Mouse (Mus musculus) megakaryocyte, adult 5-6 weeks (primary cell): Measurements from ENCODE around the gene Gbp6. TPM values are rescaled to one million over a fixed set of nuclear protein-coding genes. Genes with fewer than 3 reads are reported as not detected.
"Not testable (repeated sequence)": the region's sequence is repeated elsewhere in the genome, so short reads cannot be mapped to it uniquely, and the experiment has no call there.

ENCODE experiments used
- ATAC-seq: 2 replicates; pipeline ENCODE4 v1.8.0; 2016; ENCODE audit warnings: mild to moderate bottlenecking, inconsistent platforms; ENCODE audit not compliant: poor library complexity, severe bottlenecking
- total RNA-seq, 2 experiments: library from RNA; stranded (forward) in 1 of 2; stranded (reverse) in 1 of 2; fragments of 153-499, 151-499 nt in 1 of 2; fragments of 221-1000, 200-1000 nt in 1 of 2; gene quantifications; 2 replicates each; pipeline versions ENCODE4 v1.2.3 to v1.2.4; 2015 to 2017

Gene Gbp6
- 1.0 and 1.1 TPM in 2 replicates for total RNA-seq (2015)
- total RNA-seq (2017), result 2.2 and 2.6 TPM in 2 replicates

- not testable (repeated sequence) for ATAC-seq
Measured at GRCm38 (mm10) chr5:105293226-105294165, at the start of gene Gbp6, which contains the start of gene Gm43302. Gbp6 (minus strand) TSS chr5:105293698. Gm43302 (minus strand) TSS chr5:105293695.

GRCm38 (mm10) chr5:105341281-105341680, 47.8 kb upstream of the Gbp6 start:
- ATAC-seq, result no peak

DNA sequence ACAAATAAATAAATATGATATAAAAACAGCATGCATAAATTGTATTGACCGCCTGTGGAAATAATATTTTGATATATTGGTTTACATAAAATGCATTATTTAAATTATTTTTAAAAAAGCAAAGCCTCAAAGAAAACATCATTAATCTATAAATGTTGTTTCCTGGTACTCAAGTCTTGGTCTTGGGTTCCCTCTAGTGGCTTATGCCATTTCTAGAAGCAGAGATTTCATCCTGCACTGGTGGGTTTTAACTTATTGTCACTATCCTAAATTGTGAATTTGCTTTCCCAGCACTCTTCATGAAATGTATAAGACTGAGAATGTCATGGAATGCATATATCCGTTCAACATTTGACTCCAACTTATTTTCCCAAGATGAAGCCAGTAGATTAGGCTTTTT, 29.0 kb upstream of the Gbp6 start:
- no peak for ATAC-seq

GRCm38 (mm10) chr5:105310941-105311340, 17.4 kb upstream of the Gbp6 start:
- ATAC-seq, result no peak

DNA sequence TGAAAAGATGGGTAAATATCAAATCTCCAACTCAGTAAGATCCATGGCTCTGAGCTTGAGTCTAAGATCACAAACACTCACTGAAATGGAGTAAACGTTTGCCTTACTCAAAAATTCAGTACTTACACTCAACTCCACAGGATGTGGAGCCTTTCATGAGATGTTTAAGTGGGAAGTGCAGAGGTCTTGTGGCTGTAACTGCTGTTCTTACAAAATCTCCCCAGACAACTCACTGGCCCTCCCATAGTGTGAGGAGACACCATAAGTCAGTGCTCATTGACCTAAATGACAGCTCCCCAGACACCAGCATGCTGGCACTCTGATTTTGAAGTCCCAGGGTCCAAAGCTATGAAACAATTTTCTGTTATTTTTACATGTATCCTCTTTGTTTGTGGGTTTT, 15.7 kb upstream of the Gbp6 start:
- ATAC-seq, result peak; percentile 84

DNA sequence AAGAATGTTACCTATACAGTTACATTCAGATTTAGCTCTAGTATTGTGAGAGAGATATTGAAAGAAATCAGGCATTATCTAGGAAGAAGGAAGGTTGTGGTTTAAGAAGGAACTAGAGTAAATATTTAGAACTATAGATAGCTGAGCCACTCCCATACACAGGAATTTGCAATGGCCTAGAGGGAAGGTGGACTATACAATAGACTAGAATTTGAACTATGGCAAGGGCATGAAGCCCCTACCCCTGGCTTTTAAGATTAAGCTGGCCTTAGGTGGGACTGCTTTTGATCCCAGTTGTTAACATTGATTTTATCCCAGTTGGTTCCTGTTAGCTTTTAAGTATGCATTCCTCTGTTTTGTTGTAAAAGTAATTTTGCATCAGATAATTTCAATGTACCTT, 13.4 kb upstream of the Gbp6 start:
- ATAC-seq, result not testable (repeated sequence)

GRCm38 (mm10) chr5:105306159-105306581, 12.7 kb upstream of the Gbp6 start:
- ATAC-seq, result no peak

- ATAC-seq, result not testable (repeated sequence)
Measured at GRCm38 (mm10) chr5:105305671-105306070, 12.2 kb upstream of the Gbp6 start.

DNA sequence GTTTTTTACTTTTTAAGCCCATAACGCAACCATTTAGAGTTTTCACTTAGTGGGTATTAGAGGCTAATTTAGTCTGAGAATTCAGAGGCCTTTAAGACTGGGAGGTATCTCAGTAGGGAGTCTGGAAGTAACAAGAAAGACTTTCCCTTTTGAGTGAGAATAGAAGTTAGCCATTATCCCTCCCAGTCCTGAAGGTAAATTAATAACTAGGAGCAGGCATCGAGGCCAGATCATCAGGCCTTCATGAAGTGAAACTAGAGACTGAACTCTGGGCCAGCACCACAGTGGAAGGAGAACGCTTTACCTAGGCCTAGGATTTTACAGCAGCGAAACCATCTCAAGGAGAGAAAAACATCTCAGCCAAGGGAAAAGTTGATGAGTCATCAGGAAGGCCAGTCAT, 8.5 kb upstream of the Gbp6 start:
- no peak for ATAC-seq

GRCm38 (mm10) chr5:105301531-105301930, 8.0 kb upstream of the Gbp6 start:
- no peak for ATAC-seq

GRCm38 (mm10) chr5:105295746-105296145, 2.2 kb upstream of the Gbp6 start:
- no peak for ATAC-seq

GRCm38 (mm10) chr5:105292492-105292891, 1.0 kb downstream of the Gbp6 start:
- no peak for ATAC-seq

GRCm38 (mm10) chr5:105290921-105291320, 2.6 kb downstream of the Gbp6 start:
- not testable (repeated sequence) for ATAC-seq

DNA sequence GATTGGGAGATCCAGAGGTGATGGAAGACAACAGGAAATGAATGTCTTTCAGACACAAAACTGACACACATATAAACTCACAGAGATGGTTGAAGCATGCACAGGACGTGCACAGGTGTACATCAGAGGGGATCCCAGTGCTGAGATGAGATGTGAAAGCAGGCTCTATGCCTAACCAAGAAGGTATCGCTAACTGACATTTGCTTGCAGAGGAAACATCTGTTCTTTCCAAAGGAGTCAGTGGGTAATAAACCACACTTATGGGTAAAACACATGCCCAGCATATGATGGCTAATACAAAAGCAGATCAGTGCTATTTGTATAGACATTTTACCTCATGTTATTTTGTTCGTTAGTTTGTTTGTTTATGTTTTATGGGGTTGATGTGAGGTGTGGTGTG, 32.8 kb downstream of the Gbp6 start:
- peak; percentile 38 for ATAC-seq

- no peak for ATAC-seq
Measured at GRCm38 (mm10) chr5:105252491-105252890, 41.0 kb downstream of the Gbp6 start.

DNA sequence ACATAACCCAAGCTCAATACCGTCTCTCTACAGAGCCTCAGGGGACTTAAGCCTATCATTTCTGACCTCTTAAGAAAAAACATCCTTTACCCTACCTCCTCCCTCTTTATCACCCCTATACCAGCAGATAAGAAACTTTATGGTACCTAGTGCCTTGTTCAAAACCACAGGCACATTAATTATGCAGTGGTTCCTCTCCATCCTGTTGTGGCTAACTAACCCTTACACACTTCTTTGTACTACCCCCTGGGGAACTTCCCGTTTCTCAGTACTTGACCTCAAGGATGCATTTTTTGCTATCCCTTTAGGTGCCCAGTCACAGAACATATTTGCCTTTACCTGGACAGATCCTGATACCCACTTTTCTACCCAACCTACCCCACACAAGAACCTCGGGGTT, 48.8 kb downstream of the Gbp6 start:
- peak; percentile 64 for ATAC-seq

GRCm38 (mm10) chr5:105240982-105241381, 52.5 kb downstream of the Gbp6 start:
- not testable (repeated sequence) for ATAC-seq

- ATAC-seq, result peak; percentile 40; the same call in 1 of the 2 replicates
Measured at GRCm38 (mm10) chr5:105239483-105240047, 53.9 kb downstream of the Gbp6 start, which contains the start of gene Gbp10. Gbp10 (minus strand) TSS chr5:105239533.

- ATAC-seq, result not testable (repeated sequence)
Measured at GRCm38 (mm10) chr5:105238402-105238801, 55.1 kb downstream of the Gbp6 start.

DNA sequence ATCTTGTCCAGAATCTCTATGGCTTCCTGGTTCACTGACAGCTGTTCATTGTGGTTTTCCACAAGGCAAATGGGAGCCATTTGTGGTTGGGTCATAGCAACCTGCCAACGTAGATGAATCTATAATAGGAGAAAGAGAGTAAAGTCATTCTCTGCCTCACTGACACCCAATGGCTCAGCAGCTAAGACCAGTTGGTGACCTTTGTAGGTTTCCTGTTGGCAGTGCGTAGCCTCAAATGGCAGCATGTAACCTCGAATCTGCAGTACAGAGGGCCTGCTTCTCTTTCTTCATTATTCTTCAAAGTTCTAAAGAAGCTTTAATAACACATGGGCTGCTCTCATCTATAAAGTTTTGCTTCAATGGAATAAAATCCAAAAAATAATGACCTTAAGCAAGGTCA, 57.5 kb downstream of the Gbp6 start:
- not testable (repeated sequence) for ATAC-seq
